Mouse (Mus musculus): ENCODE data around the gene Bsnd.

DNA sequence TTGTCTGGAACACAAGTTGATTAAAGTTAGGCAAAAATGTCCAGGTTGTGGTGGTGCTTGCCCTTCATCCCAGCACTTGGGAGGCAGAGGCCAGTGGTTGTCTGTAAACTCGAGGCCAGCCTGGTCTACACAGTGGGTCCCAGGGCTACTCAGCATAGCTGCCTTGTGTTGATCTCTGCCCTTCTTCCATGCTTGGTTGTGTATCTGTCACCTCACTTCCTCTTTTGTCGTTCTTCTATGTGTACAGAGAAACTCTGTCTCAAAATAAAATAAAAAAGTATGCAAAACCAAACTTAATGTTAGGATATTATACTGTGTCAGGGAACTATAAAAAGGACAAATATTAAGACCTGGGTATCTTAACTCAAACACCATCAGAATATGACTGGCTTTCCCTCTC lies 32.0 kb upstream of the Bsnd start:
- TF ChIP-seq CTCF (IDR thresholded peaks at IDR 0.05; ENCODE audit: extremely low read depth, insufficient read depth, insufficient read length, insufficient replicate concordance), result no peak
- no peak for TF ChIP-seq POLR2A (IDR thresholded peaks at IDR 0.05; ENCODE audit: low read depth, low read length)

All from spleen, adult 2 months (tissue).